Mouse (Mus musculus): ENCODE results near the gene Zfp612.
"Not testable (repeated sequence)": the region's sequence is repeated elsewhere in the genome, so short reads cannot be mapped to it uniquely, and the experiment has no call there.

- not testable (repeated sequence) for TF ChIP-seq CTCF (IDR thresholded peaks at IDR 0.05; ENCODE audit: control insufficient read depth, insufficient read depth, insufficient read length); MAX (IDR thresholded peaks at IDR 0.05); MYOG (IDR thresholded peaks at IDR 0.05; ENCODE audit: control insufficient read depth, extremely low read depth, insufficient read length); USF1 (IDR thresholded peaks at IDR 0.05; ENCODE audit: low read depth); CEBPB (IDR thresholded peaks at IDR 0.05; ENCODE audit: low read depth)
Observed at GRCm38 (mm10) chr8:110033771-110034170, 45.8 kb upstream of the Zfp612 start.
